Mouse (Mus musculus): Measurements from ENCODE around the gene Map3k12.
A peak's percentile ranks its signal among the peaks of the same experiment; 100 is the strongest.

Gene Map3k12

DNA sequence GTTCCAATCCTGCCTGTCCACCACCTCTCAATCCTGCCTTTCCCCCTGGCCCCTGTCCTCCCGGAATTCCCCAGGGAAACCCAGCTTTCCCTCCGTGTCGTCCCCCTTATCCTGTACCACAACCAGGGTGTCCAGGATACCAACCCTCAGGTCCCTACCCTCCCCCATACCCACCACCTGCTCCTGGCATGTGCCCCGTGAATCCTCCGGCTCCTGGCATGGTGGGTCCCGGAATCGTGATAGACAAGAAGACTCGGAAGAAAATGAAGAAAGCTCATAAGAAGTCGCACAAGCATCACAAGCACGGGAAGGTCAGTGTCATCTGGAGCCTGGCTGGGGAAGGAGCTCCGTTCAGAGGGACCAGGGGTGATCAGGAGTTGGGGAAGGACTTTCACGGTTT, 56.5 kb downstream of the Map3k12 start:
- DNase-seq (ENCODE audit: low read depth, low spot score), result no peak

DNA sequence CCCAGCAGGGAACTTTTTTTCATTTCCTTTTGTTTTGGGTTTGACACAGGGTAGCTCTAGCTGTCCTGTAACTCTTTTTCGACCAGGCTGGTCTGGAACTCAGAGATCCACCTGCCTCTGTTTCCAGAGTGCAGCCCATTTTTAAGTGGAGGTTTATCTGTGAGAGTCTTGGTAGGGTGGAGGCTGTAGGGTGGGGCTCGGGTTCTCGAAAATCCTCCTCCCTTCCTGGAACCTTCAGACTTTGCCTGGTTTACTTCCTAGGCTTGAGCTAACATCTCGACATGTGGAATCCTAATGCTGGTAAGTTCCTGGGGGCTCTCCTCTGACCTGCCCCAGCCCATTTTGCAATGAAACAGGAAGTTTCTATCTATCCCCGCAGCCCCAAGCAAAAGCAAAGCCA, 57.0 kb downstream of the Map3k12 start:
- DNase-seq (ENCODE audit: low read depth, low spot score), result no peak

DNA sequence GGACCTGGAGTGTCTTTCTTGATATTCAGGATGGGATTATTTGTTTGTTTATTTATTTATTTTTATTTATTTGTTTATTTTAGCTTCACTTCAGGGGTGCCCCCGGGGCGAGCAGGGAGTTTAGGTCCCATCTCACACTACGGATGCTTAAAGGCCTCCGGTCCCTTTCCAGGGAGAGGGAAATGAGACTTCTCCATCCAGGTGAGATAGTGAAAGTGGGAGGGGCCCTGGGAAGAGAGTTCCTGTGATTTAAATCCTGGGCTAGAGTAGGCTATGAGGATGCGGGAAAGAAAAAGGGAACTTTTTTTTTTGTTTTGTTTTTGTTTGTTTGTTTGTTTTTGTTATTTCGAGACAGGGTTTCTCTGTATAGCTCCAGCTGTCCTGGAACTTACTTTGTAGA, 57.5 kb downstream of the Map3k12 start:
- DNase-seq (ENCODE audit: low read depth, low spot score), result no peak

DNA sequence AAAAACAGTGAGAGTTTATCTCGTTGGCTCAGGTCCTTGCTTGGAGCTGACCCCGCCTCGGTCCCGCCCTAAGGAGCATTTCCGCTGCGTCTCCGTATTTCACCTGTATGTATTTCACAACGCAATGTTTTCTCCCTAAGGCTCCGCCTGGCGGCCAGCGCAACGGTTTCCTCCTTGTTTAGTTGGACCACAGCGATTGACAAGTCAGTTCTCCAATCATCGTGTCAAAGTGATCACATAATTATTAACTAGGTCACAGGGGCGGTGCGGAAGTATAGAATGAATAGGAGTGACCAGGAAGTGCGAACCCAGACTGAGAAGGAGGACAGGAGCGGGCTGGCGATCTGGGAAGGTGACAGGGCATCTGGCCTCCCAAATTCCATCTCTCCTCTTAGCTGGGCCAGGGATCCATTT, 58.0 kb downstream of the Map3k12 start, which contains the start of gene Prr13:
Prr13 (plus strand) TSS at position 125 of the 414 bp plus-strand sequence.
- DNase-seq (ENCODE audit: low read depth, low spot score), result peak; percentile 94

DNA sequence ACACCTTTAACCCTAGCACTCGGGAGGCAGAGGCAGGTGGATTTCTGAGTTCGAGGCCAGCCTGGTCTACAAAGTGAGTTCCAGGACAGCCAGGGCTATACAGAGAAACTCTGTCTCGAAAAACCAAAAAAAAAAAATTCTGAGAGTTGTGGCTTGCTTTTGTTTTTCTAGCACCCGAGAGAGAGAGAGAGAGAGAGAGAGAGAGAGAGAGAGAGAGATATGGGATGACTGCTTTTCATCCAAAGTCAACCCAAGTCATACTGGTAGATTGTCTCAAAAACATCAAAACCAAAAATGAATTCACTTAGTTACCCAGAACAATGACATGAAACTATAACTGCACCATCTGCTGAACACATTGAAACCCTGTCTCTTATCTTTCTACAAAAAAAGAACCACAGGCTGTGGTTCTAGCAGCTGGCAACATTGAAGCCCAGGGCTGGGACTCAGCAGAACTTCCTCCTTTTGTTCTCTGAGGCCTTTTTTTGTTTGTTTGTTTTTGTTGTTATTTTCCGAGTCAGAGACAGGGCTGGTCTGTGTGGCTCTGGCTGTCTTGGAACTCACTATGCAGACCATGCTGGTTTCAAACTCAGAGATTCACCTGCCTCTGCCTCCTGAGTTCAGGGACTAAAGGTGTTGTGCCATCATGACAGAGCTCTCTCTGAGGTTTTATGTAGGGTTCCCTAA, 58.7 kb downstream of the Map3k12 start:
- DNase-seq (ENCODE audit: low read depth, low spot score), result no peak

DNA sequence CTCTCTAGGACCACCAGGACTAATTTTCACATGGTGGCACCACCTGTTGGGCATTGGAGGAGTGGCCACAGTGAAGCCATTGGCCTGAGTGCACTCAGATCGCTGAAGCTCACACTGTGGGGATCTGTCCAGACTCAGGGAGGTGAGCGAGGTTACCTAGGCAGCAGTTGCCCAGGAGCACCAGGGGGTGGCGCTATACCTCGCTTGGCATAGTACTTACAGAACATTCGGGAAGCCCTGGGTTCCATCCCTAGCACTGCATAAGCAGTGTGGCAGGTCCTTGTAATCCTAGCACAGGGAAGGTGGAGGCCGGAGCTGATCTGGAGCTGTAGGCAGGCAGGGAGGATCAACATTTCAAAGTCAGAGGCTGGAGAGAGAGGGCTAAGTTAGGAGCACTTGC, 60.9 kb downstream of the Map3k12 start:
- no peak for DNase-seq (ENCODE audit: low read depth, low spot score)

DNA sequence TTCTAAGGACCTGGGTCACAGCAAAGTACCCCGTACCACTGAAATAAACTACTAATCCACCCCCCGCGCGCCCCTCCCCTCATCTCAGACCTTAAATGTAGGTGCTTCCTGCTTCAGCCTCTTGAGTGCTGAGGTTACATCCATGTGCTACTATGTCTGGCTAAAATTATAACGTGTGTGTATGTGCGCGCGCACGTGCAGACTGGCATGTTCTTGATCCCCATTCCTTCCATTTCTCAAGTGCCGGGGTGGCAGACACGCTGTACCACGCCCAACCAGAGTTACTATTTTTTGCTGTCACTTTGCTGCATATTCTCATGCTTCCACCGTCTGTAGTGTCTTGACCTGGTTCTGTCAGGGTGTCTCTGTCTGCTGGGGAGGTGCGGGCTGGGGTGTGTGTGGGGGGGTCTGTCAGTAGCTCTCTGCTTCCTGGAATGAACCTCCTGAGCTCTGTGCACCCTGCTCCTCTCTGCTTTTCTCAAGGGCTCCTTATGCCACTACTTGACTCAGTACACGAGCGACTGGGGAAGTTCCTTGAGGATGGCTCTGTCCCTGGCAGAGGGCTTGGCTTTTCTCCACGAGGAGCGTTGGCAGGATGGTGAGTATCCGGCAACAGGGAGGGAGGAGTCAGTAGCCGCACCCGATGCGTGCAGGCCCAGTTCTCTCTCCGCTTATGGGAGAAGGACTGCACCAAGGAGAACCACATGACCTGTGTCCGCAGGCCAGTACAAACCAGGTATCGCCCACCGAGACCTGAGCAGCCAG, 65.0 kb downstream of the Map3k12 start:
- DNase-seq (ENCODE audit: low read depth, low spot score), result no peak

DNA sequence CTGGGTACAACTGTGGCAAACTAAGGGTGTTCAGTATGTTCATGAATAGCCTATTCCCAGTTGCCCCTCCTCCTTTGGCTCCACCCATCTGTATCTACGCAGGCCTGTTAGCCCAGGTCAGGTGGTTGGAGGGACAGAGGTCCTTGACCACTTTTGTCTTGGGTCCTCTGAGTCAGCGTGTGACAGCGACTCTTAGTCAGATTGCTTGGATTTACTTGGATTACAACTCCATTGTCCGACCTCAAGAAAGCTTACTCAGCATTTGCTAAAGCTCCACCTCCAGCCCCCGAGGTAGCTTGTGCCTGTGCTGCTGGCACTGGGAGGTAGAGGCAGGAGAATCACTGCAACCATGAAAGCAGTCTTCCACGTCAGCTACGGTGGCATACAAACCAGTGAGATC, 65.9 kb downstream of the Map3k12 start:
- DNase-seq (ENCODE audit: low read depth, low spot score), result no peak

DNA sequence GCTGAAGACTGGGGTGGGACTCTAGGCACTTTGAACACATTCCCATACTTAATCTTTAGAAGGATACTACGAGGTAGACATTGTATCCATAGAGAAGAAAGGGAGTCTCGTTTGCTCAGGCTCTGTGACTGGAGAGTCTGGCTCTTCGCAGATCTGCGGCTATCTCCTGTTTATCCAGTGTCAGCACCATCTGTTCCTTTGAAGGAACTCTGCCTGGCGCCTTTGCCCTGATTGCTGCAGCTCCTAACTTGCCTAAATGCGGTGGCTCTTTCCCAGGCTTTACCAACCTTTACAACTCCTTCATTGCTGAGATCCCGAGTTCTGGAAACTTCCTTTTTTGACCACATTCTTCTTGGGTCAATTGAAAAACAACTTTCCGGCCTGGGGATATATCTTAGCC, 67.5 kb downstream of the Map3k12 start:
- no peak for DNase-seq (ENCODE audit: low read depth, low spot score)

All from retina, postnatal 7 days (tissue).